Mouse (Mus musculus) spleen, adult 2 months (tissue): ENCODE measurements around the gene 1810049J17Rik.

ENCODE experiments used
- CTCF ChIP-seq: fragments of 200-500 bp; IDR thresholded peaks from 2 replicates; pipeline ENCODE4 v1.5.1; 2011; ENCODE audit warnings: mild to moderate bottlenecking, inconsistent platforms; ENCODE audit not compliant: insufficient read depth, insufficient read length, insufficient replicate concordance; ENCODE audit errors: extremely low read depth
- POLR2A ChIP-seq: fragments of 200-500 bp; IDR thresholded peaks from 2 replicates; pipeline ENCODE4 v1.6.1; 2011; ENCODE audit warnings: low read depth, low read length, inconsistent platforms

DNA sequence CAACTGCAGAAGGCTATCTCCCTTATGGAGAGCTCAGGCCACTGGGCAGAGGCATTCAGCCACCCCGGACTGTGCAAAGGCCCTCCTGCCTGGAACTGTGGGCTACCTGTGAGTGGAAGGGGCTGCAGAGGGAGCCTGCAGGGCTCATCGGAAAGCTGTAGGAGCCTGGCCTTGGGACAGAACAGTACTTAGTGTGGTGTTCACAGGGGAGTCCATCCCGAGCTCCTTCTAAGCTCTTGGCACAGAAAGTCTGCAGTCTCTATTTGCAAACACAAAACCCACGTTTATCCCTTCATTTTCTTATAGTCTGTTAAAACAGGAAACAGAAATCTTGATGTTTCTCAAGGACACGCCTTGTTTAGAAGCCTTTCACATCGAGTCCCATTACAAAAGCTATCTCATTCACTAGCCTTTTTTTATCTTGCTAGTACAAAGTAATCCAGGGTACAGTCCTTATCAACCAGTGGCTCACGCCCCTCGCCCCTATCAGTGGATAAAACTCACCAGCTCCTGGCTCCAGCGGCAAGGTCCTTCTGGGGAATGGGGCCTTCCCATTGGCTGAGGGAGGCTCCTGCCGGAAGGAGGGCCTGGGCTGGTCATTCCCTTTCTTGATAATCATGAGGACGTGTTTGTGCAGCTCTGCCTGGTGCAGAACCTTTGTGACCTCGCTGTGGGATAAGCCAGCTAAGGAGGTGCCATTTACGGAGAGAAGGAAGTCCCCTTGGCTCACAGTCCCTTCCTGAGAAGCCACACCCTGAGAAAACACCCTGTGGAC lies 45.8 kb upstream of the 1810049J17Rik start:
- TF ChIP-seq CTCF (no peak), POLR2A (no peak)
